Mouse (Mus musculus) MEL (cell line): ENCODE data around the gene Map7d1. TPM values are rescaled to one million over a fixed set of nuclear protein-coding genes. Genes with fewer than 3 reads are reported as not detected.

Source experiments
- DNase-seq: peaks from one replicate; pipeline ENCODE4 v3.0.0; 2011; ENCODE audit warnings: low read depth, low spot score
- H3K27ac ChIP-seq: 2 replicates; pipeline ENCODE4 v1.5.1; 2012; ENCODE audit warnings: low read depth, mild to moderate bottlenecking, control low read depth, low read length, moderate library complexity; ENCODE audit not compliant: control insufficient read depth
- H3K27me3 ChIP-seq, 2 experiments: fragments of 150-350 bp in 1 of 2; sonication (generic) in 1 of 2; 2 replicates each; pipeline ENCODE4 v1.6.1; 2012; ENCODE audit warnings: low read length in 2 of 2, mild to moderate bottlenecking in 2 of 2, improper control_type of control experiment in 1 of 2, moderate library complexity in 1 of 2; ENCODE audit not compliant: insufficient read depth in 2 of 2, control insufficient read depth in 1 of 2
- H3K36me3 ChIP-seq, 2 experiments: 2 replicates each; pipeline ENCODE4 v1.6.1; 2012 to 2014; ENCODE audit warnings: low read length in 2 of 2, improper control_type of control experiment in 1 of 2, inconsistent platforms in 1 of 2, mild to moderate bottlenecking in 1 of 2; ENCODE audit not compliant: insufficient read depth in 2 of 2, control insufficient read depth in 1 of 2
- H3K4me1 ChIP-seq, 2 experiments: fragments of 150-350 bp in 1 of 2; sonication (generic) in 1 of 2; 2 replicates each; pipeline ENCODE4 v1.6.1; 2012; ENCODE audit warnings: low read length in 2 of 2, improper control_type of control experiment in 1 of 2, mild to moderate bottlenecking in 1 of 2; ENCODE audit not compliant: insufficient read depth in 2 of 2, control insufficient read depth in 1 of 2
- H3K4me3 ChIP-seq, 2 experiments: fragments of 150-350 bp in 1 of 2; sonication (generic) in 1 of 2; 2 replicates each; pipeline ENCODE4 v1.5.1; 2012; ENCODE audit warnings: low read depth in 2 of 2, low read length in 2 of 2, mild to moderate bottlenecking in 2 of 2, moderate library complexity in 2 of 2, control low read depth in 1 of 2, improper control_type of control experiment in 1 of 2; ENCODE audit not compliant: control insufficient read depth in 1 of 2, insufficient read depth in 1 of 2
- H3K79me2 ChIP-seq: 2 replicates; pipeline ENCODE4 v1.6.1; 2012; ENCODE audit warnings: mild to moderate bottlenecking, low read length, moderate library complexity; ENCODE audit not compliant: control insufficient read depth, poor library complexity, insufficient read depth
- H3K9ac ChIP-seq: 2 replicates; pipeline ENCODE4 v1.6.1; 2012; ENCODE audit warnings: low read depth, mild to moderate bottlenecking, control low read depth, low read length, moderate library complexity; ENCODE audit not compliant: control insufficient read depth, poor library complexity, severe bottlenecking
- H3K9me3 ChIP-seq: fragments of 150-350 bp; sonication (generic); replicated peaks from 2 replicates; pipeline ENCODE4 v1.6.1; 2012; ENCODE audit warnings: mild to moderate bottlenecking, low read length, improper control_type of control experiment, moderate library complexity; ENCODE audit not compliant: insufficient read depth
- BHLHE40 ChIP-seq: IDR thresholded peaks from 2 replicates; pipeline ENCODE4 v1.6.1; 2012; ENCODE audit warnings: low read depth, mild to moderate bottlenecking, inconsistent platforms, low read length, improper control_type of control experiment, borderline replicate concordance
- CHD2 ChIP-seq: IDR thresholded peaks from 2 replicates; pipeline ENCODE4 v1.6.1; 2011; ENCODE audit warnings: low read length, improper control_type of control experiment
- CTCF ChIP-seq, 3 experiments: IDR thresholded peaks in 2 of 3; conservative IDR thresholded peaks in 1 of 3; 2 replicates each; pipeline ENCODE4 v1.5.1; 2011 to 2012; ENCODE audit warnings: low read length in 3 of 3, low read depth in 2 of 3, mild to moderate bottlenecking in 2 of 3, improper control_type of control experiment in 1 of 3, inconsistent platforms in 1 of 3, mixed read lengths in 1 of 3, moderate library complexity in 1 of 3; ENCODE audit not compliant: control insufficient read depth in 1 of 3, insufficient read depth in 1 of 3, poor library complexity in 1 of 3, severe bottlenecking in 1 of 3
- E2F4 ChIP-seq: IDR thresholded peaks from 2 replicates; pipeline ENCODE4 v1.6.1; 2011; ENCODE audit warnings: low read depth, low read length, improper control_type of control experiment, borderline replicate concordance
- ELF1 ChIP-seq: IDR thresholded peaks from 2 replicates; pipeline ENCODE4 v1.6.1; 2014; ENCODE audit warnings: low read depth, mild to moderate bottlenecking, inconsistent platforms, low read length, improper control_type of control experiment, moderate library complexity
- EP300 ChIP-seq, 2 experiments: IDR thresholded peaks; 2 replicates each; pipeline ENCODE4 v1.6.1; 2011; ENCODE audit warnings: improper control_type of control experiment in 2 of 2, low read length in 2 of 2, low read depth in 1 of 2, mild to moderate bottlenecking in 1 of 2
- ETS1 ChIP-seq: IDR thresholded peaks from 2 replicates; pipeline ENCODE4 v1.6.1; 2012; ENCODE audit warnings: low read depth, mild to moderate bottlenecking, inconsistent platforms, low read length, improper control_type of control experiment, moderate library complexity
- GABPA ChIP-seq: IDR thresholded peaks from 2 replicates; pipeline ENCODE4 v1.6.1; 2012; ENCODE audit warnings: low read depth, mild to moderate bottlenecking, inconsistent platforms, low read length, improper control_type of control experiment, moderate library complexity
- GATA1 ChIP-seq: IDR thresholded peaks from 2 replicates; pipeline ENCODE4 v1.6.1; 2011; ENCODE audit warnings: low read depth, low read length, improper control_type of control experiment
- HCFC1 ChIP-seq: IDR thresholded peaks from 2 replicates; pipeline ENCODE4 v1.6.1; 2012; ENCODE audit warnings: low read depth, mild to moderate bottlenecking, inconsistent platforms, low read length, improper control_type of control experiment, moderate library complexity
- JUND ChIP-seq: IDR thresholded peaks from 2 replicates; pipeline ENCODE4 v1.6.1; 2011; ENCODE audit warnings: low read depth, mild to moderate bottlenecking, improper control_type of control experiment, low read length
- KAT2A ChIP-seq: conservative IDR thresholded peaks from 2 replicates; pipeline ENCODE4 v1.6.1; 2012; ENCODE audit warnings: low read depth, low read length, improper control_type of control experiment, inconsistent platforms
- MAFK ChIP-seq: IDR thresholded peaks from 2 replicates; pipeline ENCODE4 v1.6.1; 2011; ENCODE audit warnings: low read depth, mild to moderate bottlenecking, low read length, improper control_type of control experiment, borderline replicate concordance
- MAX ChIP-seq: IDR thresholded peaks from 2 replicates; pipeline ENCODE4 v1.6.1; 2011; ENCODE audit warnings: low read length, improper control_type of control experiment
- MAZ ChIP-seq: IDR thresholded peaks from 2 replicates; pipeline ENCODE4 v1.6.1; 2012; ENCODE audit warnings: low read depth, mild to moderate bottlenecking, inconsistent platforms, low read length, improper control_type of control experiment
- MEF2A ChIP-seq: IDR thresholded peaks from 2 replicates; pipeline ENCODE4 v1.6.1; 2014; ENCODE audit warnings: low read depth, mild to moderate bottlenecking, inconsistent platforms, low read length, improper control_type of control experiment; ENCODE audit not compliant: poor library complexity, insufficient replicate concordance, severe bottlenecking; ENCODE audit errors: extremely low read depth
- MXI1 ChIP-seq: IDR thresholded peaks from 2 replicates; pipeline ENCODE4 v1.6.1; 2011; ENCODE audit warnings: mild to moderate bottlenecking, low read depth, low read length, improper control_type of control experiment
- MYB ChIP-seq: IDR thresholded peaks from 2 replicates; pipeline ENCODE4 v1.6.1; 2011; ENCODE audit warnings: mild to moderate bottlenecking, low read depth, low read length, improper control_type of control experiment
- MYC ChIP-seq: IDR thresholded peaks from 2 replicates; pipeline ENCODE4 v1.6.1; 2011; ENCODE audit warnings: low read depth, mild to moderate bottlenecking, low read length, improper control_type of control experiment, moderate library complexity
- NELFE ChIP-seq: IDR thresholded peaks from 2 replicates; pipeline ENCODE4 v1.6.1; 2011; ENCODE audit warnings: low read depth, low read length, improper control_type of control experiment
- POLR2A ChIP-seq, 2 experiments: IDR thresholded peaks; 2 replicates each; pipeline ENCODE4 v1.6.1; 2011 to 2012; ENCODE audit warnings: low read length in 2 of 2, mild to moderate bottlenecking in 2 of 2, control low read depth in 1 of 2, improper control_type of control experiment in 1 of 2, low read depth in 1 of 2, moderate library complexity in 1 of 2; ENCODE audit not compliant: control insufficient read depth in 1 of 2, insufficient read depth in 1 of 2, poor library complexity in 1 of 2
- POLR2AphosphoS2 ChIP-seq: IDR thresholded peaks from 2 replicates; pipeline ENCODE4 v1.6.1; 2011; ENCODE audit warnings: low read length, improper control_type of control experiment
- POLR2AphosphoS5 ChIP-seq: IDR thresholded peaks from 2 replicates; pipeline ENCODE4 v1.6.1; 2012; ENCODE audit warnings: low read depth, borderline replicate concordance, mild to moderate bottlenecking, inconsistent platforms, low read length, moderate library complexity, mixed read lengths
- RAD21 ChIP-seq: IDR thresholded peaks from 2 replicates; pipeline ENCODE4 v1.6.1; 2011; ENCODE audit warnings: mild to moderate bottlenecking, low read depth, low read length, improper control_type of control experiment
- RCOR1 ChIP-seq: IDR thresholded peaks from 2 replicates; pipeline ENCODE4 v1.6.1; 2012; ENCODE audit warnings: low read depth, mild to moderate bottlenecking, inconsistent platforms, low read length, improper control_type of control experiment
- SMC3 ChIP-seq: IDR thresholded peaks from 2 replicates; pipeline ENCODE4 v1.6.1; 2011; ENCODE audit warnings: low read depth, low read length, improper control_type of control experiment
- TAL1 ChIP-seq: IDR thresholded peaks from 2 replicates; pipeline ENCODE4 v1.6.1; 2012; ENCODE audit warnings: mild to moderate bottlenecking, inconsistent platforms, low read length, moderate library complexity, mixed read lengths
- TBP ChIP-seq: IDR thresholded peaks from 2 replicates; pipeline ENCODE4 v1.8.0; 2011; ENCODE audit warnings: low read depth, low read length, improper control_type of control experiment
- TCF12 ChIP-seq: IDR thresholded peaks from 2 replicates; pipeline ENCODE4 v1.6.1; 2014; ENCODE audit warnings: low read depth, mild to moderate bottlenecking, inconsistent platforms, low read length, improper control_type of control experiment, moderate library complexity
- USF1 ChIP-seq: IDR thresholded peaks from 2 replicates; pipeline ENCODE4 v1.6.1; 2014; ENCODE audit warnings: low read depth, mild to moderate bottlenecking, inconsistent platforms, low read length, improper control_type of control experiment, moderate library complexity
- USF2 ChIP-seq, 2 experiments: IDR thresholded peaks; 2 replicates each; pipeline ENCODE4 v1.6.1; 2011 to 2012; ENCODE audit warnings: improper control_type of control experiment in 2 of 2, low read length in 2 of 2, borderline replicate concordance in 1 of 2, inconsistent platforms in 1 of 2, low read depth in 1 of 2, mild to moderate bottlenecking in 1 of 2; ENCODE audit not compliant: insufficient read depth in 1 of 2
- ZC3H11A ChIP-seq: IDR thresholded peaks from 2 replicates; pipeline ENCODE4 v1.6.1; 2012; ENCODE audit warnings: low read depth, mild to moderate bottlenecking, inconsistent platforms, low read length, improper control_type of control experiment
- ZKSCAN1 ChIP-seq: IDR thresholded peaks from 2 replicates; pipeline ENCODE4 v1.6.1; 2012; ENCODE audit warnings: low read depth, mild to moderate bottlenecking, inconsistent platforms, low read length, improper control_type of control experiment, moderate library complexity
- ZMIZ1 ChIP-seq: IDR thresholded peaks from 2 replicates; pipeline ENCODE4 v1.6.1; 2012; ENCODE audit warnings: low read depth, mild to moderate bottlenecking, inconsistent platforms, low read length, improper control_type of control experiment, moderate library complexity
- ZNF384 ChIP-seq: IDR thresholded peaks from 2 replicates; pipeline ENCODE4 v1.6.1; 2012; ENCODE audit warnings: low read depth, mild to moderate bottlenecking, inconsistent platforms, low read length, improper control_type of control experiment
- polyA plus RNA-seq, 2 experiments: library from polyadenylated mRNA; stranded (reverse) in 1 of 2; unstranded in 1 of 2; fragments of >175 nt in 1 of 2; fragments of >200 nt in 1 of 2; gene quantifications; 2 replicates each; pipeline versions ENCODE4 v1.2.1 to v1.2.4; 2012; ENCODE audit warnings: low replicate concordance in 2 of 2, low read depth in 1 of 2; ENCODE audit not compliant: insufficient read length in 2 of 2, insufficient read depth in 1 of 2, missing spikeins in 1 of 2
- total RNA-seq: library from RNA; depleted of rRNA; stranded (reverse); fragments of 300-350 nt; gene quantifications from 2 replicates; pipeline ENCODE4 v1.2.3, GENCODE M21; 2012

Gene Map7d1
- total and polyA plus RNA-seq, 3 experiments = 15.4 to 58.2 TPM; not detected in 1

GRCm38 (mm10) chr4:126202303-126203181 lies 53.6 kb downstream of the Map7d1 start, which contains the start of gene Thrap3:
Gene Thrap3 (minus strand): TSS chr4:126202760.
- peak within 1 kb of the TSS; percentile 93 for H3K9ac ChIP-seq
- H3K4me3 ChIP-seq = peak within 1 kb of the TSS; percentile 90 to 95
- H3K27ac ChIP-seq = peak within 1 kb of the TSS; percentile 98
- H3K36me3 ChIP-seq = peaks cover 12 to 33% of the 10 kb centered on the region in 2 experiments
- H3K9me3 ChIP-seq = no peaks in the 10 kb centered on the region
- H3K4me1 ChIP-seq = peaks cover 10 to 27% of the 10 kb centered on the region in 2 experiments
- H3K79me2 ChIP-seq = peaks cover 49% of the 10 kb centered on the region
- H3K27me3 ChIP-seq = no peaks in the 10 kb centered on the region
- DNase-seq = peak; percentile 99
- TF ChIP-seq USF1 (peak; percentile 98), MXI1 (peak; percentile 34), MYC (peak; percentile 68; the same call in 1 of the 2 replicates), RCOR1 (no peak), MAX (peak; percentile 94), MAFK (no peak), CHD2 (no peak), POLR2A (IDR thresholded peaks at IDR 0.05; ENCODE audit: control insufficient read depth in 1 of 2, insufficient read depth in 1 of 2, low read depth in 1 of 2, low read length in 2 of 2, poor library complexity in 1 of 2) (peak; percentile 53 to 84), ZC3H11A (no peak), ZKSCAN1 (no peak), TAL1 (no peak), USF2 (IDR thresholded peaks at IDR 0.05; ENCODE audit: borderline replicate concordance in 1 of 2, insufficient read depth in 1 of 2, low read depth in 1 of 2, low read length in 2 of 2) (peak; percentile 81 to 97; a peak in 3 of 4 replicates), ETS1 (peak; percentile 79), ZMIZ1 (no peak; the same call in none of the 2 replicates), TCF12 (peak; percentile 39), GATA1 (no peak), MEF2A (no peak), RAD21 (no peak), MAZ (peak; percentile 100), POLR2AphosphoS5 (peak; percentile 68; the same call in 1 of the 2 replicates), ZNF384 (no peak), EP300 (IDR thresholded peaks at IDR 0.05; ENCODE audit: low read depth in 1 of 2, low read length in 2 of 2) (peak in 1 of 2 experiments; percentile 66; a peak in 2 of 4 replicates), HCFC1 (peak; percentile 92), BHLHE40 (peak; percentile 53; the same call in 1 of the 2 replicates), GABPA (no peak), E2F4 (no peak; the same call in 1 of the 2 replicates), MYB (peak; percentile 48; the same call in 1 of the 2 replicates), TBP (peak; percentile 32; the same call in 1 of the 2 replicates), POLR2AphosphoS2 (peak; percentile 85; the same call in 1 of the 2 replicates), SMC3 (no peak), ELF1 (peak; percentile 62; the same call in 1 of the 2 replicates), KAT2A (peak; percentile 89), NELFE (peak; percentile 85), JUND (no peak), CTCF (IDR thresholded peaks at IDR 0.05 in 2 of 3, conservative IDR thresholded peaks at IDR 0.05 in 1 of 3; ENCODE audit: control insufficient read depth in 1 of 3, insufficient read depth in 1 of 3, low read depth in 2 of 3, low read length in 3 of 3, poor library complexity in 1 of 3, severe bottlenecking in 1 of 3) (no peak)
